Mouse (Mus musculus): Measurements from ENCODE around the gene Cplx3. TPM values are rescaled to one million over a fixed set of nuclear protein-coding genes. Genes with fewer than 3 reads are reported as not detected.

Cplx3 gene
- total RNA-seq, 1 experiment from 2014 or later = 0.15 TPM

DNA sequence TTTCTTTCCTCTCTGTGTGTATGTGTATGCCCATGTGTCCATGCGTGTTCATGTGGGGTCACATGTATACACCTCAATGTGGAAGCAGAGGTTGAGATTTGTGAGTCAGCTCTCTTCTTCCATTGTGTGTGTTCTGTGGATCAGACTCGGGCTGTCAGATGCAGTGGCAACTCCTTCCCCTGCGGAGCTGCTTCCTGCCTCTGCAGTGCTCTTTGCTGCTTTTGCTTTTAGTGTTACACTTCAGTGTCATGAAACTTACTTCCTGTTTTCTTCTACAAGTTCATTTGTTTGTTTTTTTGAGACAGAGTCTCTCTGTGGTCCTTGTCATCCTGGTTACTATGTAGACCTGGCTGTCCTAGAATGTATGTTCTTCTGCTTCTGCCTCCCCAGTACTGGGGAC lies 21.1 kb downstream of the Cplx3 start:
- ATAC-seq (replicated peaks in 1 of 2; ENCODE audit: insufficient read depth in 1 of 2, low FRiP score in 2 of 2, low TSS enrichment in 1 of 2, low read depth in 1 of 2, poor library complexity in 2 of 2, severe bottlenecking in 2 of 2) = no peak

DNA sequence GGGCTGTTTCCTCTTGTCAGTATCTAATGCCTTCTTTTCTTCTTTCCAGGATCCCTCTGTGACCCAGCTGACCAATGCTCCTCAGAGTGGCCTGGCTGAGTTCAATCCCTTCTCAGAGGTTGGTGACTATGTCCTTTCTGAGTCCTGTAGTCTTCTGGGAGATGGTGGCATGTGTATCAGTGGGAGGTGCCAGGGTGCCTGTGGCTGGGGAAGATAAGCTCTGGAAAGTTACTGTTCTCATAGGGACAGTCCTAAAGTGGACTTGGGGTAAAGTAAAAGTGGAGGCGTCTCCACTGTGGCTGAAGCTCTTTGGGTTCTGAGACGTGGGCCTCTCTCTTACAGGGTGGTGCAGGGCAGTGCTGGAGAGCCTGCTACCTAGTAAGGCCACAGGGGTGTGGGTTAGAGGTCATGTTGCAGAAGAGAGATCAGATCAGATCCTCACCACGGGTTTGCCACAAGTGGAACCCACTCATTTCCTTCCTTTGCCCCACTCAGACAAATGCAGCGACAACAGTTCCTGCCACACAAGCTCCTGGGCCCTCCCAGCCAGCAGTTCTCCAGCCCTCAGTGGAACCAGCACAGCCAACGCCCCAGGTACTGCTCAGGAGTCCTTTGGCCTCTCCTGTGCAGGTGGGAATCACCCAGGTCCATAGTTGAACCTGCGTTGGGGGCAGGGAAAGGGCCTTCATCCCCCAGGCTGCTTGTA lies 28.8 kb downstream of the Cplx3 start:
- peak; percentile 47 to 65 for ATAC-seq (replicated peaks in 1 of 2; ENCODE audit: insufficient read depth in 1 of 2, low FRiP score in 2 of 2, low TSS enrichment in 1 of 2, low read depth in 1 of 2, poor library complexity in 2 of 2, severe bottlenecking in 2 of 2)

DNA sequence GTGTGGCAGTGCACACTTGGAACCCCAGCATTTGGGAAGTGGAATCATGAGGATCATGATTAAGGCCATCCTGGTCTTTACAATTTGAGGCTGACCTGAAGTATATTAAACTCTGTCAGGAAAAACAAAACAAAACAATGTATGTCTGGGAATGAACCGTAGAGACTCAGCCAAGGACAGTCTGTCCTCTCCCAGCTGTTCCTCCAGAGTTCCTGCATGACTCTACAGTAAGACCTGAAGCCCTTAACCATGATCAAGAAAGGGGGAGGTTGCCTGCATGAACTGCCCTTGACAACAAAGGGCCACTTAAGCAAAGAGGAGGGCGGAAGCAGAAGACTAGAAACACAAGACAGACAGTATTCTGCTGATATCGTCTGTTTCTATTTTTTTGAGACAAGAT lies 30.5 kb downstream of the Cplx3 start:
- ATAC-seq (replicated peaks in 1 of 2; ENCODE audit: insufficient read depth in 1 of 2, low FRiP score in 2 of 2, low TSS enrichment in 1 of 2, low read depth in 1 of 2, poor library complexity in 2 of 2, severe bottlenecking in 2 of 2) = no peak

DNA sequence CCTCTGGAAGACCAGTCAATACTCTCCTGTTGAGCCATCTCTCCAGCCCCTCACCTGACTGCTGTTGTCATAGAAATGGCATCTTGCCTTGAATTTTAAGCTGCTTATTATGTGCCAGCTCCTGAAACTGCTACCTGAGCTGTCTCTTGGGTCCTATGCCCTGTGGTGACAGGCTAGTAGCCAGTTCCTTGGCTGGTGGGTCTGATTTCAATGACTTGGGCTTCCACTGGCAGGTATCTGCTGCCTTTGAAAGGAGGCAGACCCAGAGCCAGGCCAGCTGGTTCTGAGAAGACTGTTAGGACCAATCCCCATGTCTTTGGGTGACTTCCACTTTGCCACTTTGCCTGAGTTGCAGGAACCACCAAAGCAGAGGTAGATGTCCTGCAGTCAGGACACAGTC lies 31.7 kb downstream of the Cplx3 start:
- ATAC-seq (replicated peaks in 1 of 2; ENCODE audit: insufficient read depth in 1 of 2, low FRiP score in 2 of 2, low TSS enrichment in 1 of 2, low read depth in 1 of 2, poor library complexity in 2 of 2, severe bottlenecking in 2 of 2) = no peak

DNA sequence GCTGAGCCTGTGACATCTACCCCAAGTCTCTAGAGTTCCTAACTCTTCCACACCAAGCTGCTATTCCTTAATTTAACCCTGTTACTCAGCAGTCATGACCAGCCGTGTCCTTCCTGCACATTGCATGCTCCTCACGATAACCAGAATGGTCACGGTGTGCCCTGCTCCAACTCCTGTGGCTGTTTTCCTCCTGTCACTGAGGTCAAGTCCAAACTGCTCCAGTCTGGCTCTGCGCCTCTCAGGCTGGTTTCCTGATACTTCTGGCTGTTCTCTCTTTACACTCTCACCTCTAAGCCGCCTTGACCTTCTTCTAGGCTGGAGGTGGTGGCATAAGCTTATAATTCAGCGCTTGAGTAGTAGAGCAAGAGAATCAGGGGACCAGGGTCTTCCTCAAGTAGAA lies 37.6 kb downstream of the Cplx3 start:
- ATAC-seq (replicated peaks in 1 of 2; ENCODE audit: insufficient read depth in 1 of 2, low FRiP score in 2 of 2, low TSS enrichment in 1 of 2, low read depth in 1 of 2, poor library complexity in 2 of 2, severe bottlenecking in 2 of 2) = no peak

DNA sequence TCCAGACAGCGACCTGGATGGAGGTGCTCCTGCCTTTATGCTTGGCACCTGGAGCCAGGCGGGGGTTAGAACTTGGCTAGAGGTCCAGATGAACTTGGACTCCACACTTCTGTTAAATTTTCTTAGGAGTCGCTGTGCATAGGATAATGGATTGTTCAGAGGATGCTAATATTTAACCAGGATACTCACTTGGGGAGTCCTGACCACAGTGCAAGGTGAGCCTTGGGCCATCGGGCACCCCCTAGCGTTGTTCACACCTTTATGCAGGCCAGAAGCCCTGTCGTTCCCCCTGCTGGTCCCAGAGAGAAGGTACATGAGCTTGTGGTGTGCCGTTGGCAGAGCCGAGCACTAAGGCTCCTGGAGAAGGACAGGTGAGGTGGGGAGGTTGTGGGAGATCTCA lies 39.2 kb downstream of the Cplx3 start:
- no peak for ATAC-seq (replicated peaks in 1 of 2; ENCODE audit: insufficient read depth in 1 of 2, low FRiP score in 2 of 2, low TSS enrichment in 1 of 2, low read depth in 1 of 2, poor library complexity in 2 of 2, severe bottlenecking in 2 of 2)

DNA sequence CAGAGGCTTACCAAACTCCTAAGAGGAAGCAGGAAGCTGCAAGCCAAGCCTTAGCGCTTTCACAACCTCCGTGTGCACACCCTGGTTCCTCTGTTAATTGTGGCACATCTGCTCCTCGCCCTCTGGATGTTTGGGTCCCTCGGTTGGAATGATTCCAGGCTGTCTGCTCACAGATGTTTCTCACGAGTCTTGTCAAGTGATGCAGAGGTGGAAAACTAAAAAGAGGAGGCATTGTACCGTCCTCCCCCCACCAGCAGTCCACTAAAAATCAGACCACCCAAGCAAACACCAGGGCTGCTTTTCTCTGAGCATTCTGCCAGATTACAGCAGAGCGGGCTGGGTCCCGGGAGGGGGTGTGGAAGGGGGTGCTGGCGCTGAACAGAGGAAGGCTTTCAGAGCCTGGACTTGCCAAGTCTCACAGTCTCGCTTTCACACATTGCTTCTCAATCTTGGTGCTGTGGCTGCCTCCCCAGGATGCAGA lies 40.3 kb downstream of the Cplx3 start:
- peak in 1 of 2 experiments; percentile 37; a peak in 1 of 4 replicates for ATAC-seq (replicated peaks in 1 of 2; ENCODE audit: insufficient read depth in 1 of 2, low FRiP score in 2 of 2, low TSS enrichment in 1 of 2, low read depth in 1 of 2, poor library complexity in 2 of 2, severe bottlenecking in 2 of 2)

DNA sequence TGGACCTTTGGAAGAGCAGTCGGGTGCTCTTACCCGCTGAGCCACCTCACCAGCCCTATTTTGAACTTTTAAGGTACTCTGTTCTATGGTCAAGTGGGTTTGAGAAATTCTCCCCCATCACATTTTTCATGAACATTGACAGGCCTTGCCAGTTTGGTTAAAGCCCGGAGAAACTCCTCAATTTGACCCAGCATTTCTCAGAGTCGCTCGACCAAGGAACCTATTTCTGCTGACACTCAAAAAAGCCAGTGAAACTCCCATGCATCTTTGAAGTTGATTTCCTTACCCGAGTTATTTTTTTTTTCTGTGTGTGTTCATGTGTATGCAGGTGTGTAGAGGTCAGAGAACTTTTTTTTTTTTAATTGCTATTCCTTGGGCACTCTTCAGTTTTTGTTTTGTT lies 41.5 kb downstream of the Cplx3 start:
- no peak for ATAC-seq (replicated peaks in 1 of 2; ENCODE audit: insufficient read depth in 1 of 2, low FRiP score in 2 of 2, low TSS enrichment in 1 of 2, low read depth in 1 of 2, poor library complexity in 2 of 2, severe bottlenecking in 2 of 2)

DNA sequence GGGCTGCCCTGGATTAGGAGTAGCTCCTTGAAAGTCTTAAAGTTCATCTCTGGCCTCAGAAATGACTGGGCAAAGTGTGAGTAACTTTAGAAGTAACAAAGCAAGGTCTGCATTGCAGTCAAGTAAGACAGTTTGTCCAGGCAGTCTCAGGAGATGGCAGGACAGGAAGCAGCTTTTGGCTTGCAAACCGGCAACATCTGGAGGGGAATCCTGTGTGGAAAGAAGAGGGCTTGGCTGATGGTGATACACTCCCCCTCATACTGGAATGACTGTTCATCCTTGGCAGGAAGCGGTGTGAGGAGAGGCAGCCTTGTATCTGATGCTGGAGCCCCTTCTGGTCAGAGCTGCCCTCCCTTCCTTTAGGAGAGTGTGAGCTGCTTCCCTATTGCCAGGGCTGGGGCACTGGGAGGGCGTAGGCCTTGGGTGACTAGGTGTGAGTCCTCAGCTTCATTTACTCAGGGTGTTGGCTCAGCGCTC lies 43.1 kb downstream of the Cplx3 start:
- 0 out of 4 replicates have a peak, but pooled peaks of 1 of the 2 experiments have one; percentile 18 for ATAC-seq (replicated peaks in 1 of 2; ENCODE audit: insufficient read depth in 1 of 2, low FRiP score in 2 of 2, low TSS enrichment in 1 of 2, low read depth in 1 of 2, poor library complexity in 2 of 2, severe bottlenecking in 2 of 2)

DNA sequence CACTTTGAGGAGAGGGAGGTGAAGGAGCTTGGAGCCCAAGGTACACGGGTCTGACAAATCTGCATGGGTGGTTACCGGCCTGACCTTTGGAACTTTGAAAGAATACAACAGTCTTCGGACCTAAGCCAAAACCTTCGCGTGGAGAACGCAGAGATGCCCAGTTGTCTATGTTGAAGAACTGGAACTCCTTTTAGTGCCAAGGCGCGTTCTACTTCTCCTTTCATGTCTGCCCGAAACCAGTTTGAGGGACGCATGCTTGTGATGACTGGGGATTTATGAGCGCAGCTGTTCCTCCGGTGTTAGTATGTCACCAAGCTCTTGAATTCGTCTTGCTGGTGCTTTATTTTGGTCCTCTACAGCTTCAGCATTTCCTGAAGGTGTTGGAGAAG lies 44.4 kb downstream of the Cplx3 start:
- no peak for ATAC-seq (replicated peaks in 1 of 2; ENCODE audit: insufficient read depth in 1 of 2, low FRiP score in 2 of 2, low TSS enrichment in 1 of 2, low read depth in 1 of 2, poor library complexity in 2 of 2, severe bottlenecking in 2 of 2)

DNA sequence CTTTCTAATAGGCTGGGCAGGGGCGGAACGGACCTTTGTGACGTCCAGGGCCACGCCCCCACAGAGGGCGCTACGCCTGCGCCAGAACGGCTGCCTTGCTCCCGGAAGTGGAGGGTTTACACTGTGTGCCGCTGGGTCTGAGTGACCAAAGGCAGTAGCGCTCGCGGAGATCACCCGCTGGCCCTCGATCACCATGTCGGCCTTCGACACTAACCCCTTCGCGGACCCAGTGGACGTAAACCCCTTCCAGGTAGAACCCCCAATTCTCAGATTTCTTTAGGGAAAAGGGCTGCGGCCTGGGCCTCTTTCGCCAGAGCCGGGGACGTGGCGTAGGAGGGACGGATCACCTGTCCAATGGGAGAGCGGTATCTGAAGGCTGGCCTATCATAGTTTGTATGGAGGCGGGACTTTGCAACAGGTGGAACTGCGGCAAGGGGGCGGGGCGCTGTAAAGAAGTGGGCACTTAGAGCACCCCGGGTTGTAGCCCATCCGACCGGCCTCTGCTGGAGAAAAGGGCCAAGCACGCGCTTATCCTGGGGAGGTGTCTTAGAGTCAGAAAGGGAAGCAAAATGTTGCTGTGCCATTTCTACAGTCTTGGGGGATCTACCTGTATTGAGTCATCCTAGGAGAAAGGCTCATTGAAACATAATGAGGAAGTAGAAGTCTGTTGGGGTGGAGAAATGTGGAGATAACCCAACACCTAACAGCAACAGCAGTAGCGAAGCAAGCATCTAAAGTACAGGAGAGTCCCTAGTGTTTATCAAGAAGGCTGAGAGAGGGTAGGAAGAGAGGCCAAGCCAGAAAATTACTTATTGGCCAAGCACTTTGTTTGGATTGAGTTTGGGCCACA lies 45.0 kb downstream of the Cplx3 start, which contains the start of gene Scamp2:
TSS of gene Scamp2 (plus strand) at position 83 of the 850 bp plus-strand sequence.
- peak; percentile 92 to 96 for ATAC-seq (replicated peaks in 1 of 2; ENCODE audit: insufficient read depth in 1 of 2, low FRiP score in 2 of 2, low TSS enrichment in 1 of 2, low read depth in 1 of 2, poor library complexity in 2 of 2, severe bottlenecking in 2 of 2)

DNA sequence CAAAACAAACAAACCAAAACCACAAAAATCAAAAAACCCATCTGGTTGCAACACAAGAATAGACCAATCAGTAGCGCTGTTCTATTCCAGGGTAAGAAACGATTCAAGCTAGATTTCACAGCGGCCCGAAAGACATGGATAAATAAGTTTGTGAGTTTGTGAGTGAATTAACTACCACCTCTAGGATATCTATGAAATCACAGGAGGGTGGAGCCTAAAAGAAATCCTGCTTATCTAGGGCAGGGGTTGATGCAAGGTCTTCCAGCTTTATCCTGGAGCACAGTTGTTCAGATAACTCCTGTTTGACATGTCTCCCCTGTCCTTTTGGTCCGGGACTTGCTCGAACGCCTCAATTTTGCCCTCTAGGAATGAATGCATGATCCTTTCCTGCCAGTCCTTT lies 45.8 kb downstream of the Cplx3 start:
- no peak for ATAC-seq (replicated peaks in 1 of 2; ENCODE audit: insufficient read depth in 1 of 2, low FRiP score in 2 of 2, low TSS enrichment in 1 of 2, low read depth in 1 of 2, poor library complexity in 2 of 2, severe bottlenecking in 2 of 2)

DNA sequence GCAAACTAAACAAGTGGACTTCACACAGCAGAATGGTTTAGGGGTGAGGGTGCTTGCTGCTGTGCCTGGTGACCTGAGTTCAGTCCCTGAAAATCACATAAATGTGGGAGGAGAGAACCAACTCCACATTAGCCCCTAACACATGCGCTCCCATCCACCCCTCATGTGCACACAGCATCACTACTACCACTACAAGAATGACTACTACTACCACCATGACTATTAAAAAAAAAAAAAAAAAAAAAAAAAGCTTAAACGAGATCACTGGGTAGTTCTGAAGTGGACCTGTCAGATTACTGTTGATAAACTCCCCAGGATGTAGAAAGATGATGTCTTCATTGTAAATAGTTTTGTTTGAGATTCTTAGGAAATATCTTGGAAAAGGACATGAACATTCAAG lies 46.5 kb downstream of the Cplx3 start:
- no peak for ATAC-seq (replicated peaks in 1 of 2; ENCODE audit: insufficient read depth in 1 of 2, low FRiP score in 2 of 2, low TSS enrichment in 1 of 2, low read depth in 1 of 2, poor library complexity in 2 of 2, severe bottlenecking in 2 of 2)

DNA sequence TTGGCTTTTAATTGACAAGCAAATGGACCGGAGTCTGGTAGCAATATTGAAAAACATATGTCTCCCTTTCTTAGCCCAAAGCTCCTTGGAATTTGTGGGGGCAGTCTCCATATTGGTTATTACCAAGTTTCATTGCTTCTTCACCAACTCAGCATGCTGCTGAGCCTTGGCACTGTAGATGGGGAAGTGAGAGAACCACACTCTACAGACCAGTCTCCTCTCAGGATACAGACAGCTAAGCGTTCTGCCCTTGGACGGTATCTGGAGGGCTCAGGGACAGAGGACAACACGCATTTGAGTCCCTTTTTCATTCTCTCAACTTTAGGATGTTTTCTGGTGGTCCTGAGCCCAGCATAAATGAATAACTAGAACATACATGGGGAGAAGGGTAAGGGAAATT lies 47.5 kb downstream of the Cplx3 start:
- no peak for ATAC-seq (replicated peaks in 1 of 2; ENCODE audit: insufficient read depth in 1 of 2, low FRiP score in 2 of 2, low TSS enrichment in 1 of 2, low read depth in 1 of 2, poor library complexity in 2 of 2, severe bottlenecking in 2 of 2)

DNA sequence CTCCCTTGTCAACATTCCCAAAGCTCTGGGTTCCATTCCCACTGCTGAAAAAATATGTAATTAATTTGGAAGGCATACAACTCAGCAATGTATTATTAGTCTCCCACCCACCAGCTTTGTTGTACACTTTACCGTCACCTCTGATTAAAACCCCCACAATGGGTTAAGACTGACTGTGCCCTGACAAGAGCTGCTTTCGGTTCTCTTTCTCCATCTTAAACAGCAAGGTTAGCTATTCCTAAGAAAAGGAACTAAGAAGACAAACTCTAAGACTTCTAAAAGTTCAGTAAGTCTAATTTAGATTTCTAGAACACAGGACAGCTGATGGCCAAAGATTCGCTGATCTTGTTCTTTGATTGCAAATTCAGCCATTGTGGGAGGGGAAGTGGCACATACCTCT lies 48.9 kb downstream of the Cplx3 start:
- no peak for ATAC-seq (replicated peaks in 1 of 2; ENCODE audit: insufficient read depth in 1 of 2, low FRiP score in 2 of 2, low TSS enrichment in 1 of 2, low read depth in 1 of 2, poor library complexity in 2 of 2, severe bottlenecking in 2 of 2)

DNA sequence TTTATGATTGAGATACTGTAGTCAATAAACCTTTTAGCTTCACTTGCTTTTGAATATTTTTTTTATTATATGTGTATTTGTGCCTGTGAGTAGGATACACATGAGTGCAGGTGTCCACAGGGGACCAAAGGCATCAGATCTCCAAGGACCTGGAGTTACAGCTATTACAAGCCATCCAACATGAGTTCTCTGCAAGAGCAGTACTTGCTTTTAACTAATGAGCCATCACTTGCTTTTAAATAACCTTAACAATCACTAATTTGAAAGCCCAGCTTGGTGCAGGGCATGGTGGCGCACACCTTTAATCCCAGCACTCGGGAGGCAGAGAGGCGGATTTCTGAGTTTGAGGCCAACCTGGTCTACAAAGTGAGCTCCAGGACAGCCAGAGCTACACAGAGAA lies 51.3 kb downstream of the Cplx3 start:
- no peak for ATAC-seq (replicated peaks in 1 of 2; ENCODE audit: insufficient read depth in 1 of 2, low FRiP score in 2 of 2, low TSS enrichment in 1 of 2, low read depth in 1 of 2, poor library complexity in 2 of 2, severe bottlenecking in 2 of 2)

DNA sequence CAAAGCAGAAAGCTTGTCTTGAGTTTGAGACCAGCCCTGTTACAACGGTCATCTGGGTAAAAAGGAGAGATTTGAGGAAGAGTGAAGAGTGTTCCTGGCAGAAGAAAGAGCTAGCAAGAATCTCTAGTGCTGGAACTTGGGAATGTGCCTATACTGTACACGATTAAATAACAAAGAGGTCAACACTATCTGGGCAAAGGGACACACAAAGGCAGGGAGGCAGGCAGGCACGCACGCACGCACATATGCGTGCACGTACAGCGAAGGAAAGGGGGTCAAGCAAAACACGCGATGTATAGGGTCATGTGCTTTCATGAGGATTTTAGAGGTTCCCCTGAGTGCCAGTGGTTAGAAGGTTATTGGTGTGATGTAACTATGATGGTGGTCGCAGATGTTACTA lies 53.0 kb downstream of the Cplx3 start:
- ATAC-seq (replicated peaks in 1 of 2; ENCODE audit: insufficient read depth in 1 of 2, low FRiP score in 2 of 2, low TSS enrichment in 1 of 2, low read depth in 1 of 2, poor library complexity in 2 of 2, severe bottlenecking in 2 of 2) = no peak

DNA sequence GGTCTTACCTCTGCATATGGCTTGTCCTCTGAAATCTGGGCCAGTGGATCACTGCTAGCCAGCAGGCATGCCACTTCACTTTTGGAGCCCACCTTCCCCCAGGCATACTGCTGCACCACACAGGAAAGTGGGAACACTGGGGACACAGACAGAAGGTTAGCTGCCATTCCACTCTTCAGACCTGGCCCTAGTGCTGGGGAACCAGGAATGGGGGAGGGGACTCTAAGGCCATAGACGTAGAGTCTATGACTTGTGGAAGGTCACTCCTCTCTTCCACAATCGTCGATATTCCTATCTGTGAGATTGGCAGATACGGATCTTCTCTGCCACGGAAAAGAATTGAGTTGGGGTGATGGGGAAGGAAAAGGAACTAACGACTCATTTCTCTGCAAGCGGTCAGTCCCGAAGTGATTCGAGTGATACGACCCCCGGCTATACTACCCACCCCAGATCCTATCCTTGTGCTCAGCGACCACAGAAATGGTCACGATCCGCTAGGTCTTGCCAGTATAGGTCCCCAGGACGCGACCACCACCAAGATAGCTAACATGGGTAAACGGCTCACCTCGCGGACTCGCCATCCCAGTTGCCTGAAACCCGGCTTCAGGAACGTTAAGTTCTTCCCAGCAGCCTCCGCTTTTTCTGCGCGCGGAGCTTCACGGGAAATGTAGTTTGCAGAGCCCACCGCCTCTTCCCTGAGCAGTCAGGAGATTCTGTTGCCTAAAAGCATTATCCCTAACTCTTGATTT lies 53.8 kb downstream of the Cplx3 start, which contains the start of gene Mpi:
TSS of gene Mpi (minus strand) at position 625 of the 749 bp plus-strand sequence.
- peak; percentile 62 to 69; a peak in 3 of 4 replicates for ATAC-seq (replicated peaks in 1 of 2; ENCODE audit: insufficient read depth in 1 of 2, low FRiP score in 2 of 2, low TSS enrichment in 1 of 2, low read depth in 1 of 2, poor library complexity in 2 of 2, severe bottlenecking in 2 of 2)

Data from hematopoietic stem cell, adult 5-6 weeks (primary cell).